In genomic region chr15:89623626-89623959, GRCm38 (mm10) we compare ENCODE assay signal across 9 mouse cellular contexts. TPM values are rescaled to one million over a fixed set of nuclear protein-coding genes. Genes with fewer than 3 reads are reported as not detected.
DNase-seq lines count a peak whose midpoint lies in the region; ATAC-seq and TF ChIP-seq lines count a peak whose summit lies in the region.
"Had no signal": no experiment of that assay in that cellular context is flagged by ENCODE, and none has a peak within 500 bp of the region (broad histone marks: within the 10 kb centered on the region; RNA-seq: fewer than 3 reads in every experiment).

No protein-coding gene starts in this region.

- H3K27ac ChIP-seq in MEL (ENCODE audit: control insufficient read depth, low read depth, low read length), result no peak overlapping the region
- no peak overlapping the region for H3K27ac ChIP-seq in embryonic facial prominence, embryonic 11.5 days (replicated peaks; ENCODE audit: low read depth, low read length)
- no peak overlapping the region for H3K27ac ChIP-seq in heart, postnatal 0 days (ENCODE audit: low read depth)
- H3K27ac ChIP-seq: macrophage had no signal

- TF ChIP-seq EP300 in MEL (IDR thresholded peaks at IDR 0.05; ENCODE audit: low read depth in 1 of 2, low read length in 2 of 2), result no peak
- no peak for TF ChIP-seq EP300 in heart, postnatal 0 days (IDR thresholded peaks at IDR 0.05; ENCODE audit: low read depth)

- H3K27me3 ChIP-seq in MEL (ENCODE audit: control insufficient read depth in 1 of 2, insufficient read depth in 2 of 2, low read length in 2 of 2), result no peaks in the 10 kb centered on the region
- H3K27me3 ChIP-seq in embryonic facial prominence, embryonic 11.5 days (ENCODE audit: control insufficient read depth, insufficient read depth, low read length), result no peaks in the 10 kb centered on the region
- H3K27me3 ChIP-seq in heart, postnatal 0 days (ENCODE audit: control insufficient read depth, insufficient read depth, low read length), result no peaks in the 10 kb centered on the region

- no peaks in the 10 kb centered on the region for H3K79me2 ChIP-seq in MEL (ENCODE audit: control insufficient read depth, insufficient read depth, low read length, poor library complexity)

- H3K36me3 ChIP-seq in MEL (ENCODE audit: control insufficient read depth in 1 of 2, insufficient read depth in 2 of 2, low read length in 2 of 2), result no peaks in the 10 kb centered on the region
- H3K36me3 ChIP-seq in embryonic facial prominence, embryonic 11.5 days (replicated peaks; ENCODE audit: control insufficient read depth, insufficient read depth, low read depth, low read length), result no peaks in the 10 kb centered on the region
- no peaks in the 10 kb centered on the region for H3K36me3 ChIP-seq in heart, postnatal 0 days (replicated peaks; ENCODE audit: control insufficient read depth, insufficient read depth, low read length)

- TF ChIP-seq CTCF in MEL (IDR thresholded peaks at IDR 0.05 in 2 of 3, conservative IDR thresholded peaks at IDR 0.05 in 1 of 3; ENCODE audit: control insufficient read depth in 1 of 3, insufficient read depth in 1 of 3, low read depth in 2 of 3, low read length in 3 of 3, poor library complexity in 1 of 3, severe bottlenecking in 1 of 3), result peak; percentile 77 to 96 (median 93)
- TF ChIP-seq CTCF in heart, postnatal 0 days (IDR thresholded peaks at IDR 0.05; ENCODE audit: low read depth), result peak; percentile 99

- WGBS in embryonic facial prominence, embryonic 11.5 days, result 14% methylated on average over 6 of the region's 6 CpGs
- 5% methylated on average over 6 of the region's 6 CpGs for WGBS in heart, postnatal 0 days

- no peak overlapping the region for H3K9ac ChIP-seq in MEL (ENCODE audit: control insufficient read depth, low read depth, low read length, poor library complexity, severe bottlenecking)
- no peak overlapping the region for H3K9ac ChIP-seq in embryonic facial prominence, embryonic 11.5 days (replicated peaks; ENCODE audit: low read length)
- H3K9ac ChIP-seq in heart, postnatal 0 days (replicated peaks; ENCODE audit: low read depth, low read length), result no peak overlapping the region

- no peaks in the 10 kb centered on the region for H3K9me3 ChIP-seq in MEL (replicated peaks; ENCODE audit: insufficient read depth, low read length)
- H3K9me3 ChIP-seq in embryonic facial prominence, embryonic 11.5 days (replicated peaks; ENCODE audit: control insufficient read depth, low read length), result no peaks in the 10 kb centered on the region
- no peaks in the 10 kb centered on the region for H3K9me3 ChIP-seq in heart, postnatal 0 days (replicated peaks; ENCODE audit: control insufficient read depth, low read length)

- no peak for TF ChIP-seq POLR2A in MEL (IDR thresholded peaks at IDR 0.05; ENCODE audit: control insufficient read depth in 1 of 2, insufficient read depth in 1 of 2, low read depth in 1 of 2, low read length in 2 of 2, poor library complexity in 1 of 2)

- TF ChIP-seq RAD21 in MEL (IDR thresholded peaks at IDR 0.05; ENCODE audit: low read depth, low read length), result peak; percentile 84

- H3K4me2 ChIP-seq in embryonic facial prominence, embryonic 11.5 days (ENCODE audit: low read depth, low read length), result no peak overlapping the region
- no peak overlapping the region for H3K4me2 ChIP-seq in heart, postnatal 0 days (ENCODE audit: low read depth, low read length)

- DNase-seq in MEL (ENCODE audit: low read depth, low spot score), result peak; percentile 74
- peak; percentile 40 to 68 for DNase-seq in adrenal gland, postnatal 36 days
- peak; percentile 87 for DNase-seq in embryonic facial prominence, embryonic 11.5 days (ENCODE audit: low spot score)
- peak; percentile 75 for DNase-seq in heart, postnatal 0 days (ENCODE audit: low spot score)
- peak; percentile 85 to 86 for DNase-seq in kidney, postnatal 4 days
- DNase-seq in lung, adult 18-20 months, result peak; percentile 17 to 43
- DNase-seq in ovary, postnatal 36 days (ENCODE audit: low spot score), result peak; percentile 31

- ATAC-seq in embryonic facial prominence, embryonic 11.5 days (replicated peaks; ENCODE audit: insufficient number of reproducible peaks, low FRiP score, low TSS enrichment, low read depth), result no peak
- peak; percentile 51 for ATAC-seq in heart, postnatal 0 days (ENCODE audit: insufficient read depth, low read depth)
- no peak for ATAC-seq in erythroid progenitor cell, adult 5-6 weeks (replicated peaks; ENCODE audit: low FRiP score, poor library complexity, severe bottlenecking)

- no peak overlapping the region for H3K4me3 ChIP-seq in MEL (ENCODE audit: control insufficient read depth in 1 of 2, insufficient read depth in 1 of 2, low read depth in 2 of 2, low read length in 2 of 2)
- no peak overlapping the region for H3K4me3 ChIP-seq in embryonic facial prominence, embryonic 11.5 days (ENCODE audit: low read depth, low read length)
- no peak overlapping the region for H3K4me3 ChIP-seq in heart, postnatal 0 days (ENCODE audit: low read depth, low read length)

- H3K4me1 ChIP-seq in MEL (ENCODE audit: control insufficient read depth in 1 of 2, insufficient read depth in 2 of 2, low read length in 2 of 2), result no peaks in the 10 kb centered on the region
- no peaks in the 10 kb centered on the region for H3K4me1 ChIP-seq in embryonic facial prominence, embryonic 11.5 days (ENCODE audit: control insufficient read depth, insufficient read depth, low read length)
- H3K4me1 ChIP-seq in heart, postnatal 0 days (ENCODE audit: control insufficient read depth, insufficient read depth), result no peaks in the 10 kb centered on the region

TF ChIP-seq in MEL, 35 proteins besides CTCF, POLR2A, EP300 and RAD21:
- TF ChIP-seq ZC3H11A (IDR thresholded peaks at IDR 0.05; ENCODE audit: low read depth, low read length) (peak; percentile 59; the same call in 1 of the 2 replicates), JUND (IDR thresholded peaks at IDR 0.05; ENCODE audit: low read depth, low read length) (no peak), SMC3 (IDR thresholded peaks at IDR 0.05; ENCODE audit: low read depth, low read length) (peak; percentile 84), BHLHE40 (IDR thresholded peaks at IDR 0.05; ENCODE audit: borderline replicate concordance, low read depth, low read length) (0 out of 2 replicates have a peak, but pooled peaks have one; percentile 16)

RNA-seq across cellular contexts. Expression of gene Rabl2, which starts 31.9 kb away (rescaled TPM):
- total RNA-seq in MEL (2012; rRNA removed), result 3.0 and 3.3 TPM in 2 replicates
- polyA plus RNA-seq in MEL (2012; ENCODE audit: insufficient read depth in 1 of 2, insufficient read length in 2 of 2, low read depth in 1 of 2, low replicate concordance in 2 of 2, missing spikeins in 1 of 2), result 10 to 100 TPM in 1 of 2 experiments, not detected in 1; 10.6 TPM
- 10 to 100 TPM in 1 of 2 experiments, 1 to 10 TPM in 1; 8.4 to 10.9 TPM for total RNA-seq in adrenal gland, postnatal 36 days (2021)
- polyA plus RNA-seq in embryonic facial prominence, embryonic 11.5 days (2014; fragmentation: Nextera tagmentation; extraction: Ambion mirVana), result 68.1 and 73.9 TPM in 2 replicates
- 9.6 and 12.7 TPM in 2 replicates for total RNA-seq in heart, postnatal 0 days (2014; rRNA removed; ENCODE audit: low replicate concordance)
- 9.2 and 10.3 TPM in 2 replicates for polyA plus RNA-seq in heart, postnatal 0 days (2015; fragmentation: Nextera tagmentation; extraction: Ambion mirVana)
- not detected in 2 replicates for total RNA-seq in erythroid progenitor cell, adult 5-6 weeks (2015; ENCODE audit: low replicate concordance)
- 4.4 TPM in 1 of 2 replicates, not detected in the other for total RNA-seq in erythroid progenitor cell, adult 5-6 weeks (2017; ENCODE audit: low replicate concordance)

RNA-seq across cellular contexts. Expression of gene Acr, which starts 55.5 kb away (rescaled TPM):
- total RNA-seq in MEL (2012; rRNA removed), result not detected in 2 replicates
- polyA plus RNA-seq in MEL (2012; ENCODE audit: insufficient read depth in 1 of 2, insufficient read length in 2 of 2, low read depth in 1 of 2, low replicate concordance in 2 of 2, missing spikeins in 1 of 2), result under 1 TPM in 1 of 2 experiments, not detected in 1; 0.15 TPM
- total RNA-seq in adrenal gland, postnatal 36 days (2021), result not detected
- 0.24 TPM in 1 of 2 replicates, not detected in the other for polyA plus RNA-seq in embryonic facial prominence, embryonic 11.5 days (2014; fragmentation: Nextera tagmentation; extraction: Ambion mirVana)
- total RNA-seq in heart, postnatal 0 days (2014; rRNA removed; ENCODE audit: low replicate concordance), result not detected in 2 replicates
- polyA plus RNA-seq in heart, postnatal 0 days (2015; fragmentation: Nextera tagmentation; extraction: Ambion mirVana), result 0.23 TPM in 1 of 2 replicates, not detected in the other
- total RNA-seq in erythroid progenitor cell, adult 5-6 weeks (2015; ENCODE audit: low replicate concordance), result not detected in 2 replicates
- not detected in 2 replicates for total RNA-seq in erythroid progenitor cell, adult 5-6 weeks (2017; ENCODE audit: low replicate concordance)
- polyA plus RNA-seq: macrophage had no signal

Comparison
In these comparisons a context has a peak if more than half of its experiments do, and no peak if none do; other contexts are left out.
1. DNase-seq: peak in every context shown above with its lines; median percentile 87 in embryonic facial prominence, embryonic 11.5 days; 86 in kidney, postnatal 4 days; 75 in heart, postnatal 0 days; 74 in MEL; 54 in adrenal gland, postnatal 36 days; 31 in ovary, postnatal 36 days; 30 in lung, adult 18-20 months.